Mouse (Mus musculus) kidney, postnatal 14 days (tissue): ENCODE measurements around the gene Vmn1r61.

Experiments
- DNase-seq: peaks from one replicate; pipeline ENCODE4 v3.0.0; 2022; ENCODE audit warnings: mixed read lengths

Vmn1r61 gene

GRCm38 (mm10) chr7:5613195-5613594, at the start of gene Vmn1r61:
Gene Vmn1r61 (minus strand): TSS chr7:5613295.
- DNase-seq, result no peak
